Mouse (Mus musculus) right cerebral cortex, adult 2 months (tissue): ENCODE measurements at regions not wholly inside any gene's neighbourhood (a gene's known extent, or its start where the extent isn't known, plus 50 kb on each side); places are given as distances from the start of the nearest gene placed in this dataset.

Experiments used
- DNase-seq, 2 experiments: peaks; one replicate each; pipeline ENCODE4 v3.0.0; 2021 to 2022; ENCODE audit warnings: low spot score in 2 of 2

GRCm38 (mm10) chr8:79587258-79587657 is 52.2 kb upstream of the Otud4 start:
- peak; percentile 43 to 44 for DNase-seq

- peak; percentile 64 to 70 for DNase-seq
Measured at GRCm38 (mm10) chr8:79584966-79585365, 54.5 kb upstream of the Otud4 start.

- peak in 1 of 2 experiments; percentile 13 for DNase-seq
Measured at GRCm38 (mm10) chr8:79583326-79583725, 56.1 kb upstream of the Otud4 start.

- DNase-seq = no peak
Measured at GRCm38 (mm10) chr8:79582195-79582594, 57.2 kb upstream of the Otud4 start.

GRCm38 (mm10) chr8:79576086-79576485 is 63.3 kb upstream of the Otud4 start:
- no peak for DNase-seq

- no peak for DNase-seq
Measured at GRCm38 (mm10) chr8:79575175-79575734, 64.2 kb upstream of the Otud4 start.

- no peak for DNase-seq
Measured at GRCm38 (mm10) chr8:79573491-79573890, 65.9 kb upstream of the Otud4 start.

GRCm38 (mm10) chr8:79572526-79572925 is 66.9 kb upstream of the Otud4 start:
- DNase-seq = no peak

GRCm38 (mm10) chr8:79563101-79563500 is 76.3 kb upstream of the Otud4 start:
- DNase-seq = no peak

- DNase-seq = no peak
Measured at GRCm38 (mm10) chr8:79562669-79563068, 76.7 kb upstream of the Otud4 start.

- DNase-seq = peak; percentile 47 to 57
Measured at GRCm38 (mm10) chr8:79562071-79562581, 77.3 kb upstream of the Otud4 start.

- DNase-seq = no peak
Measured at GRCm38 (mm10) chr8:79561269-79562063, 78.0 kb upstream of the Otud4 start.

- peak; percentile 14 to 31 for DNase-seq
Measured at GRCm38 (mm10) chr8:79559516-79559915, 79.9 kb upstream of the Otud4 start.

GRCm38 (mm10) chr8:79554311-79554710 is 85.1 kb upstream of the Otud4 start:
- DNase-seq = no peak

GRCm38 (mm10) chr8:79550151-79550550 is 89.3 kb upstream of the Otud4 start:
- DNase-seq = no peak

GRCm38 (mm10) chr8:79548156-79548555 is 91.3 kb upstream of the Otud4 start:
- DNase-seq = no peak

GRCm38 (mm10) chr8:79545866-79546373 is 93.5 kb upstream of the Otud4 start:
- DNase-seq = no peak

- no peak for DNase-seq
Measured at GRCm38 (mm10) chr8:79542461-79542860, 97.0 kb upstream of the Otud4 start.

GRCm38 (mm10) chr8:79540053-79540452 is 99.4 kb upstream of the Otud4 start:
- no peak for DNase-seq

- peak; percentile 29 to 54 for DNase-seq
Measured at GRCm38 (mm10) chr8:79534271-79534889, 105.0 kb upstream of the Otud4 start.

- no peak for DNase-seq
Measured at GRCm38 (mm10) chr8:79529556-79529955, 109.9 kb upstream of the Otud4 start.

- DNase-seq = no peak
Measured at GRCm38 (mm10) chr8:79522040-79522439, 117.4 kb upstream of the Otud4 start.
